Mouse (Mus musculus): ENCODE results near the gene Dclk1.

GRCm38 (mm10) chr3:55535591-55536200, 293.5 kb downstream of the Dclk1 start:
- TF ChIP-seq POLR2A (IDR thresholded peaks at IDR 0.05; ENCODE audit: control insufficient read depth, low read depth, low read length) (no peak), CTCF (IDR thresholded peaks at IDR 0.05; ENCODE audit: control insufficient read depth, insufficient read depth, insufficient replicate concordance, low read depth, low read length) (no peak)
